Mouse (Mus musculus): Measurements from ENCODE around the gene Cbarp. TPM values are rescaled to one million over a fixed set of nuclear protein-coding genes. Genes with fewer than 3 reads are reported as not detected.
A peak's percentile ranks its signal among the peaks of the same experiment; 100 is the strongest.

Gene Cbarp
- polyA plus RNA-seq, 1 experiment from 2014 or later, result 26.5 TPM

- Histone ChIP-seq H3K4me1 (peaks cover 63% of the 10 kb centered on the region), H3K4me3 (peak overlapping the region; percentile 99), H3K36me3 (peaks cover 66% of the 10 kb centered on the region), H3K9ac (peak overlapping the region; percentile 100), H3K9me3 (no peaks in the 10 kb centered on the region), H3K4me2 (replicated peaks) (peak overlapping the region; percentile 91), H3K27me3 (replicated peaks) (no peaks in the 10 kb centered on the region), H3K27ac (peak overlapping the region; percentile 99; the same call in 1 of the 2 replicates)
- WGBS, result 50% methylated on average over 3 of the region's 3 CpGs
- no peak for ATAC-seq (ENCODE audit: low FRiP score, low read depth)
Observed at GRCm38 (mm10) chr10:80152873-80153260, 12.2 kb upstream of the Cbarp start.

GRCm38 (mm10) chr10:80152071-80152872 is 11.6 kb upstream of the Cbarp start:
- WGBS, result 13% methylated on average over 15 of the region's 15 CpGs
- peak overlapping the region; percentile 100 for H3K9ac ChIP-seq
- H3K36me3 ChIP-seq, result peaks cover 61% of the 10 kb centered on the region
- H3K4me1 ChIP-seq, result peaks cover 63% of the 10 kb centered on the region
- peak overlapping the region; percentile 99 for H3K4me3 ChIP-seq
- no peaks in the 10 kb centered on the region for H3K9me3 ChIP-seq
- no peaks in the 10 kb centered on the region for H3K27me3 ChIP-seq (replicated peaks)
- H3K27ac ChIP-seq, result peak overlapping the region; percentile 99
- peak overlapping the region; percentile 91 for H3K4me2 ChIP-seq (replicated peaks)
- ATAC-seq (ENCODE audit: low FRiP score, low read depth), result no peak

- peak overlapping the region; percentile 100 for H3K9ac ChIP-seq
- H3K4me2 ChIP-seq (replicated peaks), result peak overlapping the region; percentile 91
- under 1% methylated on average over 25 of the region's 26 CpGs for WGBS
- H3K27me3 ChIP-seq (replicated peaks), result no peaks in the 10 kb centered on the region
- H3K9me3 ChIP-seq, result no peaks in the 10 kb centered on the region
- peaks cover 55% of the 10 kb centered on the region for H3K36me3 ChIP-seq
- H3K4me1 ChIP-seq, result peaks cover 57% of the 10 kb centered on the region
- no peak for ATAC-seq (ENCODE audit: low FRiP score, low read depth)
- peak overlapping the region; percentile 99 for H3K27ac ChIP-seq
- peak overlapping the region; percentile 99 for H3K4me3 ChIP-seq
Observed at GRCm38 (mm10) chr10:80151211-80152034, 10.8 kb upstream of the Cbarp start.

- 0 out of 2 replicates have a peak, but pooled peaks have one; percentile 4 for ATAC-seq (ENCODE audit: low FRiP score, low read depth)
Observed at GRCm38 (mm10) chr10:80150226-80151210, 9.9 kb upstream of the Cbarp start.

GRCm38 (mm10) chr10:80149291-80150225 is 8.9 kb upstream of the Cbarp start:
- Histone ChIP-seq H3K9me3 (no peaks in the 10 kb centered on the region), H3K9ac (peak overlapping the region; percentile 100), H3K36me3 (peaks cover 55% of the 10 kb centered on the region), H3K4me3 (peak overlapping the region; percentile 99), H3K27ac (peak overlapping the region; percentile 99), H3K27me3 (replicated peaks) (no peaks in the 10 kb centered on the region), H3K4me1 (peaks cover 54% of the 10 kb centered on the region), H3K4me2 (replicated peaks) (peak overlapping the region; percentile 91)
- peak; percentile 78 for ATAC-seq (ENCODE audit: low FRiP score, low read depth)
- under 1% methylated on average over 85 of the region's 88 CpGs for WGBS

More at GRCm38 (mm10) chr10:80150226-80151210, 9.9 kb upstream of the Cbarp start:
- H3K9me3 ChIP-seq, result no peaks in the 10 kb centered on the region
- H3K36me3 ChIP-seq, result peaks cover 55% of the 10 kb centered on the region
- peak overlapping the region; percentile 100 for H3K9ac ChIP-seq
- H3K4me2 ChIP-seq (replicated peaks), result peak overlapping the region; percentile 91
- no peaks in the 10 kb centered on the region for H3K27me3 ChIP-seq (replicated peaks)
- peak overlapping the region; percentile 99 for H3K4me3 ChIP-seq
- H3K27ac ChIP-seq, result peak overlapping the region; percentile 99
- H3K4me1 ChIP-seq, result peaks cover 57% of the 10 kb centered on the region
- 1% methylated on average over 70 of the region's 71 CpGs for WGBS

- Histone ChIP-seq H3K9ac (peak overlapping the region; percentile 100), H3K9me3 (no peaks in the 10 kb centered on the region), H3K36me3 (peaks cover 54% of the 10 kb centered on the region), H3K27ac (peak overlapping the region; percentile 98), H3K4me2 (replicated peaks) (peak overlapping the region; percentile 91), H3K27me3 (replicated peaks) (no peaks in the 10 kb centered on the region), H3K4me1 (peaks cover 48% of the 10 kb centered on the region), H3K4me3 (peak overlapping the region; percentile 99)
- WGBS, result under 1% methylated on average over 57 of the region's 57 CpGs
- peak; percentile 31 for ATAC-seq (ENCODE audit: low FRiP score, low read depth)
Observed at GRCm38 (mm10) chr10:80148610-80149290, 8.1 kb upstream of the Cbarp start.

- H3K9me3 ChIP-seq, result no peaks in the 10 kb centered on the region
- H3K4me3 ChIP-seq, result peak within 1 kb of the TSS; percentile 99
- peak within 1 kb of the TSS; percentile 98 for H3K27ac ChIP-seq
- H3K27me3 ChIP-seq (replicated peaks), result no peaks in the 10 kb centered on the region
- peak; percentile 6 for ATAC-seq (ENCODE audit: low FRiP score, low read depth)
- H3K9ac ChIP-seq, result peak within 1 kb of the TSS; percentile 100
- H3K4me2 ChIP-seq (replicated peaks), result peak within 1 kb of the TSS; percentile 91
- H3K36me3 ChIP-seq, result peaks cover 51% of the 10 kb centered on the region
- WGBS, result under 1% methylated on average over 41 of the region's 42 CpGs
- H3K4me1 ChIP-seq, result peaks cover 48% of the 10 kb centered on the region
Observed at GRCm38 (mm10) chr10:80147719-80148601, 7.3 kb upstream of the Cbarp start, which contains the start of gene Midn. Gene Midn (plus strand): TSS chr10:80148272.

- H3K4me1 ChIP-seq, result peaks cover 46% of the 10 kb centered on the region
- peak overlapping the region; percentile 91 for H3K4me2 ChIP-seq (replicated peaks)
Observed at GRCm38 (mm10) chr10:80147146-80147718, 6.6 kb upstream of the Cbarp start.

GRCm38 (mm10) chr10:80146568-80147011 is 6.0 kb upstream of the Cbarp start:
- peaks cover 40% of the 10 kb centered on the region for H3K4me1 ChIP-seq
- 74% methylated on average over 4 of the region's 4 CpGs for WGBS
- no peaks in the 10 kb centered on the region for H3K27me3 ChIP-seq (replicated peaks)
- no peak overlapping the region for H3K9ac ChIP-seq
- H3K4me2 ChIP-seq (replicated peaks), result peak overlapping the region; percentile 4; the same call in 1 of the 2 replicates
- 0 out of 2 replicates have a peak overlapping the region, but pooled peaks have one; percentile 22 for H3K27ac ChIP-seq
- no peaks in the 10 kb centered on the region for H3K9me3 ChIP-seq
- H3K4me3 ChIP-seq, result no peak overlapping the region
- ATAC-seq (ENCODE audit: low FRiP score, low read depth), result no peak
- H3K36me3 ChIP-seq, result peaks cover 38% of the 10 kb centered on the region

More at GRCm38 (mm10) chr10:80147146-80147718, 6.6 kb upstream of the Cbarp start:
- H3K9me3 ChIP-seq, result no peaks in the 10 kb centered on the region
- no peak for ATAC-seq (ENCODE audit: low FRiP score, low read depth)
- H3K27ac ChIP-seq, result peak overlapping the region; percentile 98; the same call in 1 of the 2 replicates
- no peaks in the 10 kb centered on the region for H3K27me3 ChIP-seq (replicated peaks)
- WGBS, result 75% methylated on average over 5 of the region's 5 CpGs
- 0 out of 2 replicates have a peak overlapping the region, but pooled peaks have one; percentile 99 for H3K4me3 ChIP-seq
- peak overlapping the region; percentile 100 for H3K9ac ChIP-seq
- peaks cover 44% of the 10 kb centered on the region for H3K36me3 ChIP-seq
